Mouse (Mus musculus) 416B (cell line): ENCODE measurements around the gene Wdr17.

Experiments
- DNase-seq: peaks from one replicate; pipeline ENCODE4 v3.0.0; 2011; ENCODE audit warnings: low read depth

Gene Wdr17

GRCm38 (mm10) chr8:54597386-54597785, 289.6 kb downstream of the Wdr17 start:
- no peak for DNase-seq

DNA sequence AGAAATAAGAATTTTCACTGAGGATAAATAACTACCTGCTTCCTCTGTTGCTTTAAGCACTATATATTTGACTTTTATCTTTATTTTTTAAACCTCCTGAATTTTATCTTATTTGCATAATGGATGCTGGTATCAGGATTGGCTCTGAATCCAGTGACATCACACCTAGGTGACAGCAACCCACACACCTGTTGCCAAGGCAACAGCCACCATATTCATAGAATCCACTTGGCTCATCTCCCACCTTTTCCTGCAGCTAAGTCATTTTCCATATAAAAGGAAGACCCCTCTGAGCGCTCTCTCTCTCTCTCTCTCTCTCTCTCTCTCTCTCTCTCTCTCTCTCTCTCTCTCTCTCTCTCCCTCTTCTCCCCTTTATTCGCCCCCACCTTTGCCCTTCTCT, 290.0 kb downstream of the Wdr17 start:
- no peak for DNase-seq

DNA sequence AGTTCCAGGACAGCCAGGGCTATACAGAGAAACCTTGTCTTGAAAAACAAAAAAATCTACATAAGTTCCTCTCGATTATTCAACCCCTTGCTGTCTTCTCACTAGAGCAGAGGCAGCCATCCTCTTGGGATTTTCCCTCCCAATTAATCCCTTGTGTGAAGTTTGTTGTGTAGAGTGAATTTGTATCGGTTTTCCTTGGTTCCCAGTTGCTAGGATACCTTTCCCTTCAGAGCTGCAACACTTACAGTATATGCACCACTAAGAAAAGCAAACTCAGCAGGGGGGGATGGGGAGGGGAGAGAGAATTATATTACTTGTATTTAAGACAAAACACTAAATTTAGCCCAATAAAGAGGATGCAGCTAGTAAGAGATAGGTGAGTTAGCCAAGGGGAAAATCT, 290.9 kb downstream of the Wdr17 start:
- DNase-seq = no peak

GRCm38 (mm10) chr8:54594634-54595033, 292.4 kb downstream of the Wdr17 start:
- no peak for DNase-seq

DNA sequence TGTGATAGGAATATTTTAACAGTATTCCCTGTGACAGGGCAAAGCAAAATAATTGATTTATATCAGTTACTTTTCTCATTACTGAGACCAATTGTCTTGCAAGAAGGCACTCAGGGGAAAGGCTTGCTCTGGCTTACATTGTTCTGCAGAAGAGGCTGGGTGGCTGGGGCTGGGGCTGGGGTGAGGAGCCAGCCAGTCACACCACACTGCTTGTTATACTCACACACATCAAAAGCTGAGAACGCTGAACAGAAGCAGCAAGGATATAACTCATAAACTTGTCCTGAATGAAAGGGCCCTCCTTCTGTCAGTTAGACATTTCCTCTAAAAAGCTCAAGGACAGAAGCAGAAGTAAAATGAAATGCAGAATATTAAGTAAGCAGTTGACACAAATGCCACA, 304.1 kb downstream of the Wdr17 start:
- no peak for DNase-seq

- no peak for DNase-seq
Measured at GRCm38 (mm10) chr8:54581436-54581835, 305.5 kb downstream of the Wdr17 start.
